8 mouse cellular contexts compared by ENCODE assay signal in genomic region chr7:80554180-80555021, GRCm38 (mm10). TPM values are rescaled to one million over a fixed set of nuclear protein-coding genes. Genes with fewer than 3 reads are reported as not detected.
DNase-seq lines count a peak whose midpoint lies in the region; ATAC-seq and TF ChIP-seq lines count a peak whose summit lies in the region.

No protein-coding gene starts in this region.

- H3K4me1 ChIP-seq in brown adipose tissue, adult 24 weeks (ENCODE audit: control insufficient read depth, insufficient read depth, insufficient read length, low read length), result no peaks in the 10 kb centered on the region
- H3K4me1 ChIP-seq in limb, embryonic 15.5 days, result peaks cover 13% of the 10 kb centered on the region
- H3K4me1 ChIP-seq in midbrain, embryonic 10.5 days, result no peaks in the 10 kb centered on the region

- H3K4me2 ChIP-seq in limb, embryonic 15.5 days, result no peak overlapping the region

- no peak overlapping the region for H3K4me3 ChIP-seq in layer of hippocampus, adult 2 months
- H3K4me3 ChIP-seq in brown adipose tissue, adult 24 weeks (ENCODE audit: insufficient read depth, low read depth, low read length), result no peak overlapping the region
- H3K4me3 ChIP-seq in limb, embryonic 15.5 days, result no peak overlapping the region
- H3K4me3 ChIP-seq in midbrain, embryonic 10.5 days, result no peak overlapping the region

- peak overlapping the region; percentile 53; the same call in 1 of the 2 replicates for H3K27ac ChIP-seq in layer of hippocampus, adult 2 months
- 0 out of 2 replicates have a peak overlapping the region, but pooled peaks have one; percentile 10 for H3K27ac ChIP-seq in brown adipose tissue, adult 24 weeks (replicated peaks; ENCODE audit: low read depth, low read length)
- H3K27ac ChIP-seq in limb, embryonic 15.5 days, result peak overlapping the region; percentile 77
- H3K27ac ChIP-seq in midbrain, embryonic 10.5 days (replicated peaks), result no peak overlapping the region

- 0 out of 2 replicates have a peak, but pooled peaks have one; percentile 55 for ATAC-seq in limb, embryonic 15.5 days (ENCODE audit: insufficient number of reproducible peaks, low FRiP score, low TSS enrichment, low read depth)

- no peaks in the 10 kb centered on the region for H3K36me3 ChIP-seq in limb, embryonic 15.5 days
- H3K36me3 ChIP-seq in splenic B cell, adult 2 months (ENCODE audit: control insufficient read depth, insufficient read depth, low read length, poor library complexity, severe bottlenecking), result no peaks in the 10 kb centered on the region
- H3K36me3 ChIP-seq in midbrain, embryonic 10.5 days, result no peaks in the 10 kb centered on the region

- H3K9ac ChIP-seq in limb, embryonic 15.5 days, result no peak overlapping the region

- DNase-seq in layer of hippocampus, adult 2 months (ENCODE audit: low spot score in 2 of 2), result peak in 1 of 2 experiments; percentile 22
- DNase-seq in layer of hippocampus, adult 8-10 months (ENCODE audit: low spot score in 2 of 2), result no peak
- peak; percentile 75 for DNase-seq in induced T-regulatory cell, adult 2 months (ENCODE audit: low read depth)
- DNase-seq in splenic B cell, adult 2 months (ENCODE audit: low read depth, low spot score), result peak; percentile 59
- no peak for DNase-seq in midbrain, embryonic 10.5 days (ENCODE audit: low spot score)
- DNase-seq in layer of hippocampus, postnatal 10 days (ENCODE audit: low spot score in 2 of 2), result no peak

- no peaks in the 10 kb centered on the region for H3K9me3 ChIP-seq in limb, embryonic 15.5 days
- H3K9me3 ChIP-seq in midbrain, embryonic 10.5 days (replicated peaks), result no peaks in the 10 kb centered on the region

- no peaks in the 10 kb centered on the region for H3K27me3 ChIP-seq in limb, embryonic 15.5 days
- no peaks in the 10 kb centered on the region for H3K27me3 ChIP-seq in splenic B cell, adult 2 months (ENCODE audit: control insufficient read depth, insufficient read depth, low read length, poor library complexity, severe bottlenecking)
- no peaks in the 10 kb centered on the region for H3K27me3 ChIP-seq in midbrain, embryonic 10.5 days (ENCODE audit: low read depth, poor library complexity, severe bottlenecking)

- no peak for TF ChIP-seq CTCF in layer of hippocampus, adult 2 months (conservative IDR thresholded peaks at IDR 0.05)

- 42% methylated on average over 22 of the region's 22 CpGs for WGBS in limb, embryonic 15.5 days
- WGBS in midbrain, embryonic 10.5 days, result 77% methylated on average over 22 of the region's 22 CpGs

RNA-seq across cellular contexts. Expression of gene Blm, which starts 19.5 kb away (rescaled TPM):
- total RNA-seq in layer of hippocampus, adult 2 months (2021), result 1 to 10 TPM; 3.1 to 4.3 TPM
- total RNA-seq in layer of hippocampus, adult 8-10 months (2022), result 1 to 10 TPM; 3.5 to 5.2 (median 4.8) TPM
- 1.2 and 2.1 TPM in 2 replicates for polyA plus RNA-seq in brown adipose tissue, adult 24 weeks (2012; ENCODE audit: insufficient read depth, insufficient read length, missing spikeins)
- polyA plus RNA-seq in limb, embryonic 15.5 days (2015; fragmentation: Nextera tagmentation; extraction: Ambion mirVana), result 13.5 and 15.8 TPM in 2 replicates
- polyA plus RNA-seq in midbrain, embryonic 10.5 days (2016; fragmentation: Nextera tagmentation; extraction: Ambion mirVana), result 45.2 and 49.0 TPM in 2 replicates
- 1 to 10 TPM; 7.0 to 8.1 TPM for total RNA-seq in layer of hippocampus, postnatal 10 days (2021)

Comparison
In these comparisons a context has a peak if more than half of its experiments do, and no peak if none do; other contexts are left out.
1. DNase-seq: peak in induced T-regulatory cell, adult 2 months (single experiment) and splenic B cell, adult 2 months (single experiment); none in layer of hippocampus, adult 8-10 months (0 of 2), midbrain, embryonic 10.5 days (single experiment) and layer of hippocampus, postnatal 10 days (0 of 2).